Mouse (Mus musculus) heart, adult 9 months (tissue): ENCODE results near the gene Gm5485.

Experiments used
- DNase-seq, 2 experiments: peaks; one replicate each; pipeline ENCODE4 v3.0.0; 2022; ENCODE audit warnings: low spot score in 2 of 2

Gene Gm5485

DNA sequence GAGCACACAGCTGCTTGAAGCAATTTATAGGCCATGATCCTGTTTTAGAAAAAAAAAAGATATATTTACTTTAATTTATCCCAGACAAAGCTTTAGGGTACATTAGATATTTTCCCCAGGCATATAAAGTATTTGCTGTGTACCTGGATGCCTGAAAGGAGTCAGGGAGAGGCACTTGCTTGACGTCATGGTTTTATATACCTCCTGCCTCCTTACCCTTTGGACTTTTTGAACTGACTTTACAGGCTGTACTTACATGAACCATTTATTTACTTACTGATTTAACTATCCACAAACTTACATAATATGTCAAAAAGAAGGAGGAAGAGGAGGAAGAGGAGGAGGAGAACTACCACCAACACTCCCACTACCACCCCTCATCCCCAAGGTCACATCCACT is at the start of gene Gm5485:
Gene Gm5485, minus strand, starts transcription at position 171 of the 400 bp plus-strand sequence.
- DNase-seq, result no peak

DNA sequence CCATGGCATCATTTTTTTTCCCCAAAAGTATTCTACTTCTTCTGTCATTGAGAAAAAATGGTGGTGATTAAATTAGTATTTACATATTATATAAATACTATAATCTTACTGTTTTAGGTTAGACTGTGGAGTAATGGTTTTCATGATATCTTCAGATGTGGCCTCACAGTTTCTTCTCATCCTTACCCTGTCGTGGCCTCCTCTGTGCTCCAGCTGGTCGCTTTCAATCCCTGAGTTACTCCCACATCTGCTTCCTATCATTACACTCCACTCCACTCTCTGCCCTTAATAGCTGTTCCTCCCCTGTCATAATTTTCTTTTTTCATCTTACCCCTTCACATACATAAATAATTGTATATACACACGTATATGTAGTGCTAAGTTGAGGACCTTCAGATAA is 41.0 kb upstream of the Gm5485 start:
- no peak for DNase-seq

DNA sequence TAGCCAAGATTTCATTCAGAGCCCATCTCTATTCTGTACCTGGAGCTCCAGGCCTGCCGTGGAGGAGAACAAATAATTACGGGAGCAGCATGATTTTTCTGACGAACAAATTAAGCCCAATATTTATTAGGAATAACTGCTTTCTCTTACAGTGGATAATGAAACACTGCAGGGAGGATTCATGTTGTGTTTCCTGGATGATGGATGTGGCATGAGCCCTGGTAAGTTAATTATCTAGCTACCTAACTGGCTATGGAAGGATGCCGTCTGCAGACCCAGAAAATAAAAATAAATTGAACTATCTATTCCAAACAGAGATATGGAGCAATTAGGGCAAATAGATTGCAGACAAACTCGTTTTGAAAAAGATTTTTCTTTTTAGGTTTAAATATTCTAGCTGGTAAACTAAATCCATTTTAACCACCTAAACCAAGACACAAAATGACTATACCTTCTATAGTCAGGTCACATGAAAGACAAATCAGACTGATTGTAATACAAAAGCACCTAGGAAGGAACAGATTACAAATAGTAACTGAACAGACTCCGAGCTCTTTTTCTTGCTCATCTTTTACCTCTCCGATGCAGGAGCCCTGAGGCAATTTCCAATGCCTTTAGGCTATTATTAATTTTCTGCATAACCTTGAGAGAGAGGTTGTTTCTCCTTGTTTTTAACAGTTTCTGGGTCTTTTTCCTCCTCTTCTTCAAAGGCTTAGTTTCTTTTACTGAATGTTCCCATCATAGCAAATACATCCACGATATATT is 34.1 kb upstream of the Gm5485 start:
- no peak for DNase-seq

DNA sequence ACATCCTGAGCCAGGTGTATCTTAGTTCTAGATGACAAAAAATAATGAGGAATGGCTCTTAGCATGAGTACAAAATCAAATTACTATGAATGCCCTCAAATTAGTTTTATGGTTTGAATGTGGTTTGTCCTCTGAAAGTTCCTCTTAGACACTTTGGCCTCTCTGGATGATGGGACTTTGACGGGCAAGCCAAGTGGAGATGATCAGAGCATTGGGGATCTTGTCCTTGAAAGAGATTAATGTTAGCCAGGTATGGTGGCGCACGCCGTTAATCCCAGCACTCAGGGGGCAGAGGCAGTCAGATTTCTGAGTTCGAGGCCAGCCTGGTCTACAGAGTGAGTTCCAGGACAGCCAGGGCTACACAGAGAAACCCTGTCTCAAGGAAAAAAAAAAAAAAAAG is 32.4 kb upstream of the Gm5485 start:
- no peak for DNase-seq

DNA sequence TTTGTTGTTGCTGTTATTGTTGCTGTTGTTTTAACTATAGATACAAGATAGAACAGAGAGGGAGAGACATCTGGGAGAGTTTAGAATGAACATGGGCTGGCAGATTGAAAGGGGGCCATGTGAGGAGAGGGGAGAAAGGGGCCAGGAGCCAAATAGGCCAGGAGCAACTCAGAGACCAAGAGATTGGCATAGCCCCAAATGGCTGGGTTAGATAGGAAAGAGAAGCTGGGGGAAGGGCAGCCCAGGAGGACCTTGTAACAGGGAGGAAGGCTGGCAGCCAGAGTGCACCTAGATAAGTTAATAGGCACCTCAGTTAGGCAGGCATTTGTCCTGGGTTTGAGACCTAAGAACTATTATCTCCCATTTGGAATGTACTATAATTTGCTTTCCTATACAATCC is 25.3 kb upstream of the Gm5485 start:
- DNase-seq, result no peak

DNA sequence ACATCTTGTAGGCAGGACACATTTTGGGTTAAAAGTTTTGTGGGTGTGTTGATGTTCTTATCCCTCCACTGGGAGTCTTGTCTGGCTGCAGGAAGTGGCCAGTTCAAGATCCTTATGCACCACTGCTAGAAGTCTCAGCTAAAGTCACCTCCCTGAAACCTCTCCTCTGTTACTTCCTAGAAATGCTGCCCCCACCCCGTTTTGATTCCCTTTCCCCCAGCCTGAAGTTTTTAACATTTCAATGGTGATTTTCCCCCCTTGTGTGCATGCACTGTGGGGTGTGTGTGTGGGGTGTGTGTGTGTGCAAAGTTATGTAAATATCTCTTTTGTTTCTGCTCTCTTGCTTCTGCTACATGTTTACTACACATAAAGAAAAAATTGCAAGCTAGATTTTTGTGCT is 23.2 kb upstream of the Gm5485 start:
- DNase-seq, result no peak

DNA sequence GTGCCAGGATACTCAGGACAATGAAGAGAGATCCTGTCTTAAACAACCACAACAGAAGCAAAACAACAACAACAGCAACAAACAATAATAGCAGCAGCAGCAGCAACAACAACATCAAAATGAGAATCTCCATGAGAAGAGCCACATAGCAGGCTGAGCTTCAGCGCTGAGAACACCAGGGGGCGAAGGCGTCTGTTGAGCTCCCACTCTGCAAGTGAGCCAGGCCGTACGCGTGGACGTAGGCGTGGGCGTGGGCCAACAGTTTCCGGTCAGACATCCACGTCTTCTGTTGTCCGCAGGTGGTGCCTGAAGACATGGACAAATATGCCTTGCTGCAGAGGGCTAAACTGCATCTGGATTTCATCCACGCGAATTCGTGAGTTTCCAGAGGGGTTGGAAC is 18.8 kb upstream of the Gm5485 start, which contains the start of gene Morc1:
Gene Morc1, plus strand, starts transcription at position 211 of the 400 bp plus-strand sequence.
- DNase-seq, result no peak

DNA sequence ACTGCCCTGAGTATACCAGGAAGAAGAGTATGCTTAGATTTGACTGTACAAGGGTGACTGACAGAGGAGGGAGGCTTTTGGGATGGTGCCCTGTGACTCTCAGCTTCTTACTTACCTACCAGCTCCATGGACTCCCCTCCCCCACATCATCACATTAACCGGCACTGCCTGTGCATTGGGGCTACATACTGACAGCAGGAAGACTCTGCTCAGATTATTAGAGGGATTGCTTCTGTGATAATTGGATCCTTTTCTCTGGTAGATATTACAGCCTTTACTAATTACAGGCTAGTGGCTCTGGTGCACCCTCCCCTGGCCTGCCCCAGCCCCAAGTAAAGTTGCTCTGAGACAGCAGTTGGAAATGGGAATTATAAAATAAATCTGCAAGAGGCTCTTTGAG is 17.2 kb upstream of the Gm5485 start:
- DNase-seq, result no peak

DNA sequence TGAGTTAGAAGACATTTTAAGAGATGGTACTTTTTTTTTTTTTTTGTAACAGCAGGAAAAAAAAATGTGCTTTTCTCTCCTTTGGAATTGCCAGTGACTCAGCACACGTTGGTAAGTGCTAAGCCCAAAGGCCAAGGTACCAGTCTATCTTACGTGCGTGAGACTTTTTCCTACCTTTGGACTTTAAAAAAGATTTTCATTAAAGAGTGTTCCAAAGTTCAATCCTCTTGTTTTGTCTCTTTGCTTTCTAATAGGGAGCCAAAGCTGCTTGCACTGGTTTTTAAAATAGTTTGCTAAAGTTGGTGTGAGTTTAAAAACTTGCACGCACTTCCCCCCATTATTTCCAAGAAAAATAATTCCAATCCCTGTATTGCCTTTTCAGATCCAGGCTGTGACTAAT is 11.9 kb upstream of the Gm5485 start:
- no peak for DNase-seq

DNA sequence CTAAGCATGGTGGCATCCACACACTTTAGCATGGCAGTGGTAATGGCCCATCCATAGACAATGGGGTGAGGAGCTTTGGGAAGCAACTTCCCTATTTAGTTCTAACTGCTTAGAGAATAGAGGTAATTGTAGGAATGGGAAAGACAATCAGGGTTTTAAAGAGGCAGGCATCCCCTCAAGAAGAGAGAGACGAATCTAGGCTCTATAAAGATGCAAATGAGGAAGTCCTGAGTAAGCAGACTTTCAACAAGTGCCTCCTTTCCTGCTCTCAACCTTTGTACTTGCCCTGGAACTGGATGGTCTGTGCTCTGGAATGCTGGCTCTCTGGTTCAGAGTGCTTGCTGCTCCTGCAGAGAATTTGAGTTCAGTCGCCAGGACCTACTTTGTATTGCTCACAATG is 10.3 kb upstream of the Gm5485 start:
- DNase-seq, result no peak

DNA sequence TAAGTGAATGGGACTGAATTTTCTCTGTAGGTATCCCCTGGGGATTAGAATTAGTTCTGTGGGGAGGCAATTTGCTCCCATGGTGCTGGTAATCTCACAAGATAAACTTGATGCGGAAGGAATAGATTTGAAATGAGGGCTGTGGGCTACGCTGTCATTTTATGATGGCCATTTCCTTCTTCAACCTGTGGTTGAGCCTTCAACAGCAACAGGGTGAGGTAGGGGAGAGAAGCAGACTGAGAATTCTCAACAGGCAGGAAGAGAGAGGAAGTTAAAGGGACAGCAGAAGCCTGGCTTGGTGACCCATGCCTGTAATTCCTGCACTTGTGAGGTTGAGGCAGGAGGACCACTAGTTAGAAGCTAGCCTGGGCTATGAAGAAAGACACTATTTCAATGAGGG is 6.8 kb upstream of the Gm5485 start:
- no peak for DNase-seq

DNA sequence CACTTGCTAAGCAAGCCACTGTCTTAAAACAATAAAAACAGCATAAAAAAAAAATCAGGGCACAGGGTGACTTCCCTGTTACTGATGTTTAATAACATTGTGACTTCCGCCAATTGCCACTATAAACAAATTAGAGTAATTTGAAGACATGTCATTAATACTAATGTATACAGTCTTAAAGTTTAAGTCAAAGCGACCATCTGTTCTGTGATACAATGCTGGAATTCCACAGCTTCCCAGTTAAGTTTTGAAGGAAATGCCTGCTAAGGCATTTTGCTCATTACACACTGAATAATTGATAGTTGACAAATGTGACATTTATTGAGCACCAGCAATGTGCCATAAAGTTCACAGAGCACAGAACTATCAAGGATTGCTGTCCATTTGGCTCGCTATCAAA is 6.3 kb upstream of the Gm5485 start:
- no peak for DNase-seq

DNA sequence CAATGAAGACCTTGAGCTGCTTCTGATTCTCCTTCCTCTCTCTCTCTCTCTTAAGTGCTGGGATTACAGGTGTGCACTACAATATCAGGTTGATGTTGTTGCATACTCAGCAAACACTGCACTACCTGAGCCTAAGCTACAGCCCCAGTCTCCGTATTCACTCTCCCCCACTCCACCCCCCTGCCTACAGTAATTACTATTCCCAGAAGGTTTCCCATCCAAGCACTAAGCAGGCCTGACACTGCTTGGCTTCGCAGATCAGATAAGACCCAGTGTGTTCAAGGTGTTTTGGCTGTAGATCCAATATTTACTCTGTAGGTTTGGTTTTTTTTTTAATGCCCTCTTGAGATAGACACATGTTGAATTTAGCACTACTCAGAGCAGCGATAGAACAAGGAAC is 2.1 kb downstream of the Gm5485 start:
- DNase-seq, result no peak

DNA sequence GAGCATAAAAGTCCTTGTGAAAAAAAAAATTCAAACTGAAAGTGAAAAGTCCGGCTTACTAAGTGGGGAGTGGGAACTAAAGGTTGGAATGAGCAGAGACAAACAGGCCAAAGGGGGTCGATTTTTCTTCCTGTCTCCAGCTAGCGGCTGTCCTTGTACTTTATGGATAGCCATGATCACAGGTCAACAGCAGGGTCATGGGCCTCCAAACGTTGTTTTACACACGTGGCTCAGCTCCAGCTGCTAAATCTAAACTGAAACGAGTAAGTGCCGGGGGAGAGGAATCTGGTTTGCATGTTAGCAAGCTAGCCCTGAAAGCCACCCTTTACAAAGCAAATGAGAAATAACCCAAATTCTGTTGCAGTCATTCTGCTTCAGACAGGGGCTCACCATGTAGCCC is 2.6 kb downstream of the Gm5485 start:
- no peak for DNase-seq

DNA sequence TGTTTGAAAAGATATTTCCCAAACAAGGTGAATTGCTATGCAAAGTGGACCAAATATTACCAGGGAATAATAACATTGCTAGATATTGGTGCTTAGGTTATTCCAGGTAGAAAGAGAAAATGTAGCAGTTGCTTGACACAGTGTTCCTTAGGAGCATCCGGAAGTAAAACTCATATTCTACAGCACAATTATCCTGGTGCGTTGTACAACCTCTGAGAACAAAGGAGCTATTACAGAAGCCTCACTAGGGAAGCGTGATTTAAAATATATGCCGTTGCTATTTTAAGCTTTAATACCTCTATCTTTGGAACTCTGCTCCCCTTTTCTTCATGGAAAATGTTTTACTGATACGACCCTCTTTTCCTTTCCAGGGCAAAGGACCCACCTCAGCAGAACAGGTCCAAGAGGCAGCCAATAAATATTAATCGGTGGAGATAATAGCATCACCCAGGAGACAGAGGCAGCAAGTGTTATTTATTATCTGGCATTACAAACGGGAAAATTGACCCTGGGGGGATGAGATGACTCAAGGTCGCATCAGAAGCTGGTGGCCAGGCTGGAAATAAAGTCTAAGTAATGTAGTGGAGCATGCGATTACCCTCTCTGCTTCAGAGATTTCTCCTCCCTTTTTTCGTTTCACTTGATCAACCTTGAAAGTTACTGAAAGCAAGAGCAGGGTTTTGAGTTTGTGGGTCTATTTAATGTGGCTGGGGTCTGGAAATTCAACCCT is 6.4 kb downstream of the Gm5485 start:
- no peak for DNase-seq

DNA sequence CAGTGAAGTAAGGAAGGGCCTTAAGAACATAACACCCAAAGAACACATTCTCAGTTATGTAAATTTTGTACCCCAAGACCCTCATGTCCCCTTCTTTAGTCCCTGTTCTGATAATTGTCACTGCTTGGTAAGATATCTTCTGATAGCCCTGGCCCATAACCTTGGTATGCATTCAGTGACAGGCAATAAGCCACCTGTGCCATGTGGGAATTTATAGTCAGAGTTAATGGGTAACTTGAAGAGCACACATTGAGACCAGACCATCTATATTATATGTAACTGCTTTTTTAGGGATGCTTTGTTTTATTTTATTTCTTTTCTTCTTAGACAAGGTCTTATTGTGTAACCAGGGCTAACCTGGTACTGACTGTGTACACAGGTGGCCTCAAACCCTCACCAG is 8.2 kb downstream of the Gm5485 start:
- DNase-seq, result no peak

DNA sequence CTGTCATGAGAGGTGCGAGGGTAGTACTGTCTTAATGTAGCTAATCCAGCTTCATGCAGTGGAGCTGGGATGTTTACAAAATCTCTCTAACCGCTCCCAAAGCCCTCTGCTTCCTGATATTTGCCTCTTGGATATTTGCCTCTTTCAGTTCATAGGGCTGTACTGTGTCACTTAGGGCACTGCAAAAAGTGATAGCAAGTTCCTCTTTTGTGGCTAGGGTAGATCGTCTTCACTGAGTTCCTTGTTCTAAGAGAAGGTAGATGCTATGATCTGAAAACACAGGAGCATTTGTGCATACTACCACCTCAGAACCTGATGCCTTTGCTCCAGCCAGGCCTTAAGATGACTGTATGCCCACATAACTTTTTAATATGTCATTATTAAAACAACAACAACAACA is 8.8 kb downstream of the Gm5485 start:
- no peak for DNase-seq

DNA sequence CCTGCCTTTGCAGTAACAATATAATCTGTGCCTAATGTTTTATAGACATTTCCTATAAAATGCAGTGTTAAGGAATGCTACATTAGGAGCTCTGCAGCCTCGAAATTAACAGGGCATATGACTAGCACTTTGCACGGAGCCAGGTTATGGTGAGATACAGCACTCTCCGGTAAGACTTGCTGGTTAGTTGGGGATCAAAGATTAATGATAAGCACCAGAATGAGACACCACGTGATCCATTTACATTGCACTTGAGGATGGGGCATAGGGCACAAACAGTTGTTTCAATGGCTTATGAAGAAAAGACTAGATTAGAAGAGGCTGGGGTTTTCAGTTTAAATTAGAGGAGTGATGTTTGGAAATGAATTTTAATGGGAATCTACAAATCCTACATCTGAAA is 9.3 kb downstream of the Gm5485 start:
- DNase-seq, result no peak

DNA sequence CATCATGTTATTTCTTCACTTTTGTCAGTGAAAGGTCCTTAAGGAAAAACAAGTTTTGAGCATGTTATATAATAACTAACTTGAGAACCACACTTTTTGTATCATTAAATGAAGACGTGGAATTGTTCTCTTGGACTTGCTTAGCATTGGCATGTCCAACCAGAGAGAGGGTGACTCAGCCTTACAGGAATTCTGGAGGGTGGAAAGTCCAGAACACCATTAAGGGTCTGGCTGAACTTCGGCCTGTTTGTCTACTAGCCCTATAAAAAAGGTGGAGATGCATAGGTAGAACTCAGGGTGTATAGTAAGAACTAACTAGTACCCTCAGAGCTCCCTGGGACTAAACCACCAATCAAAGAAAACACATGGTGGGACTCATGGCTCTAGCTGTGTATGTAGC is 16.9 kb downstream of the Gm5485 start:
- DNase-seq, result no peak

DNA sequence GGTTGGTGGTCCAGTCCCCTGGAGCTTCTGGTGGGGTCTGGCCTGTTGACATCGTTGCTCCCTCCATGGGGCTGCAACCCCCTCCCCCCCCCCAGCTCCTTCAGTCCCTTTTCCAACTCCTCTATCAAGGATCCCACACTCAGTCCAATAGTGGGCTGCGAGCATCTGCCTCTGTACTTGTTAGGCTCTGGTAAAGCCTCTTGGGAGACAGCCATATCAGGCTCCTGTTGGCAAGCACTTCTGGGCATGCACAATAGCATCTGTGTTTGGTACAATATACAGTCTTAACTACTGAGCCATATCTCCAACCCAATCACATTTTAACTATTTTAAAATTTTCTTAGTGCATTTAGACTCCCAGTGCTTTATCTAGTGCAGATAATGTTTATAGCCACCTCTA is 25.2 kb downstream of the Gm5485 start:
- DNase-seq, result no peak

DNA sequence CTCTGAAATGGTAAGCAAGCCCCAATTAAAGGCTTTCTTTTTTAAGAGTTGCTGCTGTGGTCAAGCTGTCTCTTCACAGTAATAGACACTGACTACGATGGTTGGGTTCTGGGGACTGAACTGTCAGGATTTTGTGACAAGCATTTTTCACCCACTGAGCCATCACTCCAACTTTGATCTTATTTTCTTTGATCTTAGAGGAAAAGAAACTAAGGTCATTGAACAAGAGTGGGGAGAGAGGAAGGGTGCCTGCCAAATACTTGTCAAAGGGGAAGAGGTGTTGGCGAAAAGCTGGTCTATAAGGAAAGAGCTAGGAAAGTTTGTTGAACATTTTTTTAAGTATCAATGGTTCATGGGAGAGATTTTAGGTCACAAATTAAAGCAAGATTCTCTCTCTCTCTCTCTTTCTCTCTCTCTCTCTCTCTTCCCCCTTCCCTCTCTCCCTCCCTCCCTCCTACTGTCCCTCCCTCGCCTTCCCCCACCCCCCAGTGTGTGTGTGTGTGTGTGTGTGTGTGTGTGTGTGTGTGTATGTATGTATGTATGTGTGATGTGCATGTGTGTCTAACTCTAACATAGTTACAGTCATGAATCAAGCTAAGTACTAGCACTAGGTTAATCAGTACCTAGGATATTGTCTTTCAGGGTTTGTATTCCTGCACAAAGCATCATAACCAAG is 28.5 kb downstream of the Gm5485 start:
- no peak for DNase-seq

DNA sequence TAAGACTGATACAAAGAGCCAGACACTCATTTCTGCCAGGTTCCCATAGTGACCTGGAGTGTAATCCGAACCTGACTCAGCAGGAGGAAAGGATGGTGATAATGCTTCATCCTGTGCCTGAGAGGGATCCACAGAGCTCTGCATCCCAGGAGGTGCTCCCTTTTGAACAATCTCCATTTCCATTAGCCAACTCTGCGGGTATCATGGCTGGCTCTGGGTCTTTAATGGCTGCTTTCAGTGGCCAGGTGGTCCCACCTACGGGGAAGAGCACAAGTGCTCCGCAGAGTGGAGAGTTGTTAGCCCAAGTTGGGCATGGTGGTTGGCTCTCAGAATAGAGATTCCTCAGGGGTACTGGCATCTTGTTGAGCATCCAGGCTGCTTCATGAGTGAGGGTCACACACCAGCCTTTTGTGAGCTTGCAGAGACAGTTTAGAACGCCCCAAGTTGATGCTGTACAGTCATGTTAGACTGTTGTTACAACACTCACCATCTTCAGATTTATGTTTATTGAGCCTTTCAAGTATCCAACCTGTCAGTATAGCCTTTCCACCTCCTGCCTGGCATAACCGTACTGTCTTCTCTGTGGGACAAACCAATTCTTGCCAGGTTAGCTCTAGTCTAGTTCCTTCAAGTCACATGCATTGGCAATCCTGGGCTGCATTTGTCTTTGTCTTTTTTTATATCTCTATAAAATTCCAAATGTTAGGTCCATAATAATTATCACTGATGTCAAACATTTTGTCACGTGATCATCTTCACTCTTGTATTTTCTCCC is 38.3 kb downstream of the Gm5485 start:
- DNase-seq, result no peak
